Mouse (Mus musculus) gastrocnemius, adult 8-10 months (tissue): ENCODE data around the gene Magt1. TPM values are rescaled to one million over a fixed set of nuclear protein-coding genes. Genes with fewer than 3 reads are reported as not detected.
"Not testable (repeated sequence)": the region's sequence is repeated elsewhere in the genome, so short reads cannot be mapped to it uniquely, and the experiment has no call there.

Experiments used
- DNase-seq, 2 experiments: peaks; one replicate each; pipeline ENCODE4 v3.0.0; 2022; ENCODE audit warnings: low spot score in 2 of 2
- total RNA-seq, 4 experiments: library from RNA; stranded (reverse); gene quantifications; 2 replicates each; pipeline ENCODE4 v1.2.4; 2022

Gene Magt1
- 10 to 100 TPM; 26.7 to 31.0 (median 30.4) TPM for total RNA-seq

DNA sequence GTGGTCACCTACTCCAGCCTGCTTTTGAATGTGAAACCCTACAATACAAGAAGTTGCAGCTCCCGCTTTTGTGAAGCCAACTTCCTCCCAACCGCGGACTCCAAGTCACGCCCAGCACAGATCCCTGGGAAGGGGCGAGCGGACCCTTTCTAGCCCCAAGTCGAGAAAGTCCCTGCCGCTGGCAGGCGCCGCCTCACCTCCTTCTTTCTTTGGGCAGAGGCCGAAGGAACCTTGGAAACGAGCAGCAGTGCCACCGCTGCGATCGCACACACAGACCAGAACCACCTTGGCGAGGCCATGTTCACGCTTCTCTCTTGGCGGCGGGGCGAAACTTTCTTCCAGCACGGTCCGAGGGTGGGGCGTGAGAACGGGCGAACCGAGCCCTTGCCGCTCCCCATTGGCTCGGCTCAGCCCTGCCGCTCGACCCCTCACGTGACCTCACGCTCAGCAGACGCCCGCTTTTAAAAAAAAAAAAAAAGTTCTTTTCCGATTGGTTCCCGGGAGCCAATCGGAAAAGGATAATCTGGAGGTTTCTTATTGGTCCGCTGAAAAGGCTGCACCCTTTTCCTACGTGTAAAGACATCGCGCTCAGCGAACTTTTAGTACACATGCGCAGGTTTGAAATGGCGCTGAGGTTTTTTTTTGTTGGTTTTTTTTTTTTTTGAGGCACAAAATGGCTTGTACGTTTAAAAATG lies at the start of gene Magt1:
Magt1 (minus strand) TSS at position 442 of the 695 bp plus-strand sequence.
- peak; percentile 67 to 82 for DNase-seq

DNA sequence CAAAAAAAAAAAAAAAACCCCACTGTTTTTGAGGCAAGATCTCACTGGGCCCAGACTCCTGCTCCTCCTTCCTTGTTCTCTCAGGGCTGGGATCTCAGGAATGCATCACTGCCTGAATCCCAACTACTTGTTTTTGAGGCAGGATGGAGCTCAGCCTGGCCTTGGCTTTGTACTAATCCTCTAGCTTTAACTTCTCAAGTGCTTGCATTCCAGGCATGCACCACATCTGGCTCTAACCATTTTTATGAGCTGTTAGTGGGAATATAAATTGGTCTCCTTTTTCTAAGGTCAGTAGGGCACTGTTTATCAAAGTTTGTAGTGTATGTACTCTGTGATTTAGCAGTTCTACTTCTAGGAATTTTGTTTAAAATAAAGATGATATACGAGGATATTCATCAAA lies 36.5 kb upstream of the Magt1 start:
- DNase-seq = no peak

DNA sequence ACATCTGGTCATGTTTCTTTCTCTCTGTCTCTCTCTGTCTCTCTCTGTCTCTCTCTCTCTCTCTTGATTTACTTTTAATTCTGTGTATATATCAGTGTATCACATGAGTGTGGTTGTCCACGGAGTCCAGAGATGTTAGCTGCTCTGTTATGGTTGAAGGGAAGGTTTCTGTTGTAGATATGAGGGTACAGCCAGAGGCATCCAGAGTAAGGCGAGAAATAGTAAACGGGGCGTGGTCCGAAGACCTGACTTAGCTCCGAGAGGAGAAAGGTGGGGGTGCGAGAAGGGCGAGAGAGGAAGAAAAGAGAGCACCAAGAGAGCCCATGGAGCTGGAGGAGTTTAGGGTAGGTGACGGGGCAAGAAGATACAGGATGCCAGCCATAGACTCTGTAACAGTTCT lies 34.2 kb upstream of the Magt1 start:
- DNase-seq = no peak

GRCm38 (mm10) chrX:106045455-106045854 lies 33.7 kb upstream of the Magt1 start:
- no peak for DNase-seq

- no peak for DNase-seq
Measured at GRCm38 (mm10) chrX:106043863-106044617, 32.3 kb upstream of the Magt1 start.

GRCm38 (mm10) chrX:106037185-106037752 lies 25.6 kb upstream of the Magt1 start:
- no peak for DNase-seq

GRCm38 (mm10) chrX:106035727-106036126 lies 24.0 kb upstream of the Magt1 start:
- no peak for DNase-seq

DNA sequence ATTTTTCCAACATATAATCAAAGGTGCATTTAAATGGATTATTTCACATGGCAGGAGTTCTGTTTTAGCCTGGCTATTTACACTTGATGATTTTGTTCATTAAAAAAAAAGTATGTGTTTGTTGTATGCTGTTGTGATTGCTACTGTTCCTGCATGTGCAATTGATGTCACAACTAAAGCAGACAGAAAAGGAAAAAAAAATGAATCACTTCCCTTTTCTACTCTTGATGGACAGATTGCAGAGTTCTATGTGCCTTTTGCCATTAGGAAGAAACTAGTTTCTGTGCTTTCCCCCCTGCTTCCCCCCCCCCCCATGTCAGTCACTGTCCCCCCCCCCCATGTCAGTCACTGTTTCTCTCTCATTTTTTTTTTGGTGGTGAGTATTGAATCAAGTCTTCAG lies 19.4 kb upstream of the Magt1 start:
- DNase-seq = no peak

GRCm38 (mm10) chrX:106030176-106030575 lies 18.5 kb upstream of the Magt1 start:
- DNase-seq = no peak

DNA sequence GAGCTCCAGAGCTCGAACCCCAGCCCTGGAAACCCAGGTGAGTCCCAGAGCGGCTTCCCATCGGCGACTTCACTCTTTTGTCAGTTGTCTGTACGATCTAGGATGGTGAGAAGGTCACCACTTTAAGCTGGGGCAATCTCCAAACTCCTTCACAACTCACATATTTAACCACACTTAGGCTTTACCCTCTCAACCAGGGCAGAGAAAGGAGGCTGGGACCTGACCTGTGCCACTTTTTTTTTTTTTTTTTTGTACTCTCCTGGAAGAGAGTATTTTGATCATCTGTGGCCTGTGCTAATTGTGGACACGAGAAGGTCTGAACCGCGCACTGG lies 15.6 kb upstream of the Magt1 start:
- no peak for DNase-seq

DNA sequence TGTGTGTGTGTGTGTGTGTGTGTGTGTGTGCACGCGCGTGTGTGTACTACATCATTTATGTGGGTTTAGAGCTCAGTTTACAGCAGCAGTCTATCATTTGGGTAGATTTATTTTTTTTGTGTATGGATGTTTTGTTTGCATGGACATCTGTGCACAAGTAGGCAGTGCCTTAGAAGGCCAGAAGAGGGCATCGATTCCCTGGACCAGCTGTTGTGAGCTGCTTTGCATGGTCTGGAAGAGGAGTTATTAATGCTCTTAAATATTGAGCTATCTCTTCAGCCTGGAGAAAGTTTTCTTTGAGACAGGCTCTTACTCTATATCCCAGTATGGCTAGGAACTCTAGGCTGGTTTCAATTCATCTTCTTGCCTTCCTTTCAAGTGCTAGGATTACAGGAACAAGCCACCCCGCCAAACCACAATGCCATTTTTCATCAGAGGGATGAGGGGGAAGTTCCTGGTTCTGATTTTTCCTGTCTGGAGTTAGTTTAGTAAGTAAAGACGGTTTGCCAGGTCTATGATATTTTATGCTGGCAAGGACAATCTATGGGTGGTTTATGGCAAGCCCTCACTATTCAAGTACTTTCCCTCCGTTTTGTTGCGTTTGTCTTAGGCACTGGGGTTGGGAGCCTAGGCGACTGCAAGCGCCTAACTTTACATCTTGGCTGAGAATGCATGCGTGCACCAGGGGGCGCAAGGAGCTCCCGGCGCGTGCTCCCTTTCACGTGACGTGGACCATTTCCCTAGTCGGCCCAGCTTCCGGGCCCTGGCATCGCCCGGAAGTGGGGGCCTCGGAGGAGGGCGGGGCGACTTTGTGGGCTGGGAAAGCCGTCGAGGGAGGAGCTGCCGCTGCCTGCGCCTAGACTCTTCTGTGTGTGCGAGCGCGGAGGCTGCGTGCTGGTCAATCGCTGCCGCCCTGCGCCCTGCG lies 15.0 kb upstream of the Magt1 start, which contains the start of gene Atp7a:
Atp7a (plus strand) TSS at position 859 of the 925 bp plus-strand sequence.
- DNase-seq = peak; percentile 82 to 86

DNA sequence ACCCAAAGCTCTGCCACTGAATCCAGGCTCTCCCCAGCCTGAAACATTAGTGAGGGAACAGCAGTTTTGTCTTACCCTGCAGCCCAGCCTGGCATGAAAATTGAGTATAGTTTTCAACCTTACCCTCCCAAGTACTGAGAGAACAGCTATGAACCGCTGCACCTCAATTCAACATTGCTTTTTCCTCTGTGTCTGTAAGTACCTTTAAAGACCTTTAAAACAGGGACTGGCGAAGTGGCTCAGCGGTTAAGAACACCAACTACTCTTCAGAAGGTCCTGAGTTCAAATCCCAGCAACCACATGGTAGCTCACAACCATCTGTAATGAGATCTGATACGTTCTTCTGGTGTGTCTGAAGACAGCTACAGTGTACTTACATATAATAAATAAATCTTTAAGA lies 5.8 kb upstream of the Magt1 start:
- DNase-seq = no peak

GRCm38 (mm10) chrX:106017102-106017501 lies 5.4 kb upstream of the Magt1 start:
- DNase-seq = no peak

GRCm38 (mm10) chrX:106015571-106016322 lies 4.0 kb upstream of the Magt1 start, which contains the start of gene Cox7b:
Gene Cox7b (plus strand): TSS chrX:106015700.
- DNase-seq = peak; percentile 41 to 44

DNA sequence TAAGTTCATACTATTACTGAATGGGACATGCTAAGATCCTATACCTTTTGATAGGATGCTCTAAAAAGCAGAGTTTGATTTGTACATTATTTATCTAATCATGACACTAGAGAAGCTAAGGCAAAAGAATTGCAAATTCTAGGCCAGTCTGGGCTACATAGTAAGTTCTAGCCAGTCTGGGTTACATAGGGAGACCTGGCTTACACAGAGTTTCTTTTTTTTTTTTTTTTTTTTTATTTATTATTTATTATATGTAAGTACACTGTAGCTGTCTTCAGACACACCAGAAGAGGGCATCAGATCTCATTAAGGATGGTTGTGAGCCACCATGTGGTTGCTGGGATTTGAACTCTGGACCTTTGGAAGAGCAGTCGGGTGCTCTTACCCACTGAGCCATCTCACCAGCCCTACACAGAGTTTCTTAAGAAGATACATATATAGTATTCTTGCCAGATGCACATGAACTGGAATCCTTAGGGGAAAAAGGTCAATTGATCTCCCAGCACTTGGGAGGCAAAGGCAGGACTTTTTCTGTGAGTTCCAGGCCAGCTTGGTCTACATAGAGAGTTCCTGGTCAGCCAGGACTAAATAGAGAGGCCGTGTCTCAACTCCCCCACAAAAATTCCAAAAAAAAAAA lies 3.2 kb upstream of the Magt1 start:
- DNase-seq = not testable (repeated sequence)

DNA sequence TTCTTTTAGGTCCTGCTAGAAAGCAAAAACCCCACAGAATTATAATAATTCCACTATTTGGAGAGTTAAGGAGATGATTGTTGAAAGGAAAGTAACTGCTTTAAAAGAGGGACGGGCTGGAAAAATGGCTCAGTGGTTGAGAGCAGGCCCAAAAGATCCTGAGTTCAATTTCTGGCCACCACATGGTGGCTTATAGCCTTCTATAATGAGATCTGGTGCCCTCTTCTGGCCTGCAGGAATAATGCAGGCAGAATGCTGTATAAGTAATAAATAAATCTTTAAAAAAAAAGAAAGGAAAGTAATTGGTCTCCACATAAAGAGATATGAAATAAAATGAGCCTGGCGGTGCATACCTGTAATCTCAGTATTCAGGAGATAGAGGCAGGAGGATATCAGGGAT lies 1.5 kb upstream of the Magt1 start:
- DNase-seq = peak; percentile 5 to 23

GRCm38 (mm10) chrX:106012559-106012958 lies 853 bp upstream of the Magt1 start:
- no peak for DNase-seq

GRCm38 (mm10) chrX:106010762-106011161 lies 944 bp downstream of the Magt1 start:
- no peak for DNase-seq

GRCm38 (mm10) chrX:106001605-106002004 lies 10.1 kb downstream of the Magt1 start:
- DNase-seq = no peak

GRCm38 (mm10) chrX:105957091-105957490 lies 54.6 kb downstream of the Magt1 start:
- DNase-seq = not testable (repeated sequence)
